Mouse (Mus musculus): ENCODE results near the gene Snap91. TPM values are rescaled to one million over a fixed set of nuclear protein-coding genes. Genes with fewer than 3 reads are reported as not detected.

Snap91 gene
- 100 to 1,000 TPM; 507 to 511 TPM for total RNA-seq (2021)
- long read RNA-seq, experiment 1, partial matches to known transcripts = 75 of 264 reads
- long read RNA-seq, experiment 1, other reads (novel, unspliced or antisense) = 189 of 264 reads
- long read RNA-seq, experiment 2, partial matches to known transcripts = 73 of 329 reads
- long read RNA-seq, experiment 2, other reads (novel, unspliced or antisense) = 256 of 329 reads

DNA sequence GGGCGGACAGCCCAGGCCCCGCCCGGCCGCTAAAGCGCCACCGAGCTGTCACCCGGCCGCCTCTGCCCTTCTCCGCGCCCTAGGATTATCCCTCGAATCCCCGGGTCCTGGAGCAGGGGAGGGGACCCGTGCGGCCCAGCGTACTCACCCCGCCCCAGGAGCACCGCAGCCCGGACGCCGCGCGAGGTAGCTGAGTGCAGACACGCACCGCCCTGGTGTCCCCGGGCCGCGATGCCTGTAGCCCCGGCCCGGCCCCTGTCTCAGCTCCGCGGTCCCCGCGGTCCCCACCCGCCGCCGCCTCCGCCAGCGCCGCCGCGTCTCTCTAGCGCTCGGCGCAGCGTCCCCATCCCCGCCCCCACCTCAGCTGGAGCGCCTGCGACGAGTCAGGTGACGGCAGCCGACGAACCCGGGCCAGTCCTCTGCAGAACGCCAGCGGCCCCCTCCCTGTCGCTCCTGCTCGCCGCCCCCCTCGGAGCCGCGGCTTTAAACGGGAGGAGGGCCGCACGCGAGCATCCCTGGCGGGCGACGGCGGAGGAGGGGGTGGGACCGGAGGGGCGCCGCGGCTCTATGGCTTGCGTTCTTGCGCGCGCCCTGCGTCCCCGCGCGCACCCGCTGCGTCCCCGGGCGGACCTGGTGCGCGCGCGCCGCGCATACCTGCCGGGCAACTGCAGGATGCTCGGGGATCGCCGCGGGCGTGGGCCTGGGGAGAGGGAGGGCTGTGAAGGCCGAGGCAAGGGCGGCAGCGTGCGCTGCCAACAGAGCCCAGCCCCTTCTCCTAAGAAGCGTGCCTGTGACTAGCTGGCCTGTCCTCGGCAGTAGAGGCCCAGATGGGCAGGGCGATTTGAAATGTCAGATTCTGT is at the start of gene Snap91:
Gene Snap91 (minus strand): TSS at position 542 of the 860 bp plus-strand sequence.
- DNase-seq (ENCODE audit: low spot score in 2 of 2) = peak; percentile 86 to 90

DNA sequence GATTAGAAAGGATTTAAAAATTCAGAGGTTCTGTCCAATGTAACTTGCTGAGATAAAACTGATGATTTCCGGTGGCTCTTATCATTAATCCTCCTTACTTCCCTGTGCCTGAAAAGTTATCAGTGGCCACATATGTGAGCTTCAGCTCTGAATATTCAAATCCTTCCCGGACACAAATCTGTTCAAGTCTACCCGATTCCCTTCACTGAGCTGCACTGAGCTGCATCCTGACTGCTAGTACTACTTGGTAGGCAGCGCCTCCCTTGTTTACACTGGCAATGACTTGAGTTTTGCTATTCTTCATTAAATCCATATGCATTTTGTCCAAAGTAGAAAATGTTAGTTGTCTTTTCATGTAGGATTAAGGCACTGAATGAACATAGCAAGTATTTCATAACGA is 46.1 kb upstream of the Snap91 start:
- no peak for DNase-seq (ENCODE audit: low spot score in 2 of 2)

DNA sequence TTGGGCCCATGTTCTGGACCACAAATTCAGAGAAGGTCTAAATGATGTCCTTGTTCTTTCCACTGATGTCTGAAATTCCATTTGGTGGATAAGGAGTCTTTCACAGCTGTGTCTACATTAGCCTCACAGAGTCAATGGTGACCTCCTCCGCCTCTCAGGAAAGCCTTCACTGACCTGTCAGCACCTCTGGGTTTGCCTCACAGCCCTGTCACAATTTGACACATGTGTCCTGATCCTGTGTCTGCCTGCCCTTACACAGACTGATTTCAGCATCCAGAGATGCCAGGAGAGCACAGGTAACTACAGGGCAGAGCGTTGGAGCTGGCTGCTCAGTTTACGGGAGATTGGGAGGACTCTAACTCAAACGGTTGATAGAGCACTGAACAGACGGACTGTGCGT is 45.2 kb upstream of the Snap91 start:
- no peak for DNase-seq (ENCODE audit: low spot score in 2 of 2)

DNA sequence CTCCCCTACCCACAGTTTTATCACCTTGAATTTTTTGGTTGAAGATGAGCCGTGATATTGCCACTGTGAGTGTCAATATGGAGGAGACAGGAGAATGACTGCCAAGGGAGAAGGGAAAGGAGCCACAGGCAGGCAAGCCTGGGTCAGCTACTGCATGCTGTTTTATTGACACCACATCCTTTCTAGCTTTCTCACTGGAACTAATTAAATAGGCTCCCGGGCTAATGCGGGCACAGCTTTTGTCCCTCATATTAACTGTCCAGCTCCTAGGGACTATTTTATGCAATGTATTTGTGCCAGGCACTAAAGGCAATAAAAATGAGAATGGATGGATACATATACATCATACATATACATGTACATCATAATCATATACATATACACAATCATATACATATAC is 42.0 kb upstream of the Snap91 start:
- no peak for DNase-seq (ENCODE audit: low spot score in 2 of 2)

DNA sequence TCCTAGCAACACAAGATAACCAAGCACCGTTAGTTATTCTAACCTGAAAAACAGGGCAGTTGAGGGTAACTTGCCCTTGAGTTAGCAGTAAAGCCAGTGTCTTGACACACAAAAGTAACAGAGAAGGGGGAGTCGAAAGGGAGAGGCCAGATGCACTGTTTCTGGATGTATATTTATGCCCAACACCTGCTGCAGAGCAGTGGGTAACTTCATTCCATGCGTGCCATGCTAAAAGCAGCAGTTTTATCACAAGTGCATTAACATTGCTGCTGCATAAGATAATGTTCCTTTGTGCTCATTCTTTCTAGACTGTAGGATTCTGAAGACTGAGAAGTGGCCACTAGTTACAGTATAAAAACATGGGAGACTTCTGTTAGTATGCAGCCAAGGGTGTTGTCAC is 36.1 kb upstream of the Snap91 start:
- DNase-seq (ENCODE audit: low spot score in 2 of 2) = no peak

DNA sequence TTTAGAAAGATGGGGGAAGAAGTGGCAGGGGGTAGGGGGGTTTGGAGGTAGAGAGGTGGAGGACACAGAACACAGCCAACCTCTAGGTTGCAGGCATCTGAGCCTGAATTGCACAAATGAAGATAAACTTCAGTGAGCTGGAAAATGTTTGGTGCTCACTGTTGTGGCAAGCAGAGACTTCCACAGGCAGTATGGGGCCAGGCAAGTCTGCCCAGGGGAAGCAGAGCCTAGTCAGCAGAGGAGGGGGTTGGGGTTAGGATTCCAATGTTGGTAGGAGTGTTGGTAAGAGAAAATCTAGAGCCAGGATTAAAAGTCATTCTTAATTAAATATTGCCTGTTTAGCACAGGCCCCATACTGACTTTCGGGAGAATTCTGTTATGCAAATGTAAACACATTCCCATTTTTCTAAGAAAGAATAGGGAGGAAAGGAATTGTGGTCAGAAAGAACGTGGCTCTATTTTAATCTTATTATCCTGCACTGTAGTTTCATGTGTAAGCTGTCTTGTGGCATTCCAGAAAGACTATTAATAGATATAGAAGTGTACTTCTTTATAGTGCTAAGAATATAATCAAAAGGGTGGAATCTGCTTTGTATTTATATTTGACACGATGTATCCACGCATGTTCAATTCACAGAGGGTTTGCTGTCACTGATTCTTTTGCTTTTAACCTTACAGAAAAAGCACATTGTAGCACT is 19.2 kb upstream of the Snap91 start:
- no peak for DNase-seq (ENCODE audit: low spot score in 2 of 2)

DNA sequence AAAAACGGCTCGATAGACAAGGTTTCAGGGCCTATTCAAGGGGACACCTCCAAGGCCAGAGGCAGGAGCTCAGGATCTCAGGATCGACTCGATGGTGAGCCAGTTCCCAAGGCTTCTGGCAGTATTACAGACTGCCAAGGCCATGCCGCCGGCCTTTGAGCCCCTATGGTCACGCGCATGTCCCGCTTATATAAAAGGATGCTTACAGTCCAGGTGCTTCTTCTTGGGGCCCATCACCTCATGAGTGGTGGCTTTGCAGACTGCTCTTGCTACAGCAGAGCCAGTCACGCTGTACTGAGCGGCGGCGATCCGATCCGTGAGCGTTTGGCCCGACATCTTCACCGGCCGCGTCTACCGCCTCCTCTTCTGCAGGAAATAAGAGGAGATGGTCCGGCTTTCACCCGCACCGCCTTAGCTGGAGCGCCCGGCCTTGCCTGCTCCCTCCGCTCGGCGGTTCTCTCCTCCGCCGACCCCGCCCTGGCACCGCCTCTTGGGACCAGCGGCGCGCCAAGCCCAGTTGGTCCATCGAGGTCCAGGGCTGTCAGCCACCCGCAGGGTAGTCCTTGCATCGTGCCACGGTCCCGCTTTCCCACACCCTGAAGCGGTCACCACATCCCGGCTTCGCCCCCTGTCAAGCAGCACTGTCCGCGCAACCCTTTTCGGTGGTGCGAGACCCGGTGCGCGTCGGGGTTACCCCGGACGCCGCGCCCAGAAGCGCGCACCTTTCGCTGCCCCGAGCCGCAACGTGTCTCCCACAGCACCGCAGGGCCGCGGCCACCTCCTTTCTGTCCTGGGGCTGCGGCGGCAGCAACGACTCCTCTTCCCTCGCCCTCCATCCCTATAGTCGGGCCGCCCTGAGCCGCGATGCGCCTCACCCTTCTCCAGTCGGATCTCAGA is 990 bp downstream of the Snap91 start:
- DNase-seq (ENCODE audit: low spot score in 2 of 2) = peak; percentile 45 to 54

DNA sequence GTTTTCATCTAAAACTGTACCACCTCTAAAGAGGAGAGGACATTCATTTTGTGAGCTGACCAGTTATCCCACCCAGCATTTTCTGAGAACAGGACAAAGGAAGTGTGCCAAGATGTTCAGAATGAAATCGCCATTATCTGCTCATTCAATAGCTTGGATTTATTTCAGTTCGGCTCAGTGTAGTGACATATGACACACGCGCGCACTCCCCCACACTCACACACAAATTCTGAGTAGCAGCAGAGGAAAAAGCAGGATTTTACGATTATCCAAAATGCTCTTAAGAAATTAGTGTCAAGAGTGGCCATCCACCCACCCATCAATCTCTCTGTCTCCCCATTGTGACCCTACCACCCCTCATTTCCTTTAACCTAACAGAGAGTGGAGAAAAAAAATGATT is 1.7 kb downstream of the Snap91 start:
- peak in 1 of 2 experiments; percentile 25 for DNase-seq (ENCODE audit: low spot score in 2 of 2)

DNA sequence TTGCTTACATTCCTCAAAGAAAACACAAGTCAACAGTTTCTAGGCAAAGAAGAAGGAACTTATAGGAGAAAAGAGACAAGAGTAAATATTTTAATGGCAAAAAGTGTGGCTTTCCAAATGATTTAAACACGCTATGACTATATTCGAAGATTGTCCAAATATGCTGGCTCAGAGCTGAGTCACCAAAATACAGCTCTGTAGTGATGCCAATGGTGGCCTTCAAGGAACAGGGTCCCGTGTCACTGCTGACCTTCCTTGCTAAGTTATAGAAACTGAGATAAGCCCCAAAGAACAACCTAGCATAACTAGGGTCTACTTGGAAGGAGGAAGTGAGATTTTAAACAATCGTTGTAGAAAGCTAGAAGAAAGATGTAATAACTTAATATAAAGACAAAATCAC is 6.8 kb downstream of the Snap91 start:
- no peak for DNase-seq (ENCODE audit: low spot score in 2 of 2)

DNA sequence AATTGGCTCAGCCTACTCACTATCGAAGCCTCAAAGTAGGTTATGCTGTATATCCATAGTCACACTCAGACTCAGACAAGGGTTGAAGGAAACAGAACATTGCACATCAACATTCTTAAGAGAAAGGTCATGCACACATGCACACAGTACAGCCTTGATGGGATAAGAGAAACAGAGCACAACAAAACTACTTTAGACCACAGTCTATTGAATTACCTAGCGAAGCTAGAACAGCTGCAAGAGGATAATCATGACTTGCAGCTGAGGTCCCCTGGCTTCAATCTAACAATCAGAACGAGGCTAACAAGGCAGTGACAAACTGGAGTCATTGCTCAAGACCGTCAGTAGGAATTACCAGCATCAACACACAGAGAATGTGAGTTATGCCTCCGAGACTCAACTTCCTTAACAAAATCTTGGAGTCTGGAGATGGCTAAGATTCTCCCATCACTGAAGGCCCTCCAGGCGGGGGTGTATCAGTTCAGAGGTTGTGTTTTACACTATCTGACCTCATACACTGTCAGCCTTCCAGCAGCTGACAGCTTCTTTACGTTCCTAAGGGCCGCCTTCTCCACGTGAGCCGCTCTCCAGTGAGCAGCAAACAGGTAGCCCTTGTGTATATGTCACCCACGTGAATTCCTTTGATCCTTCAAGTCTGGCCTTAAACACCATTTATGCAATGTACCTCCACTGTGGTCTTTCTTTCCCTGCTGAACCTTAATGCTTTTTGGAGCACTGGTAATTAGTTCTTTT is 10.7 kb downstream of the Snap91 start:
- DNase-seq (ENCODE audit: low spot score in 2 of 2) = no peak

DNA sequence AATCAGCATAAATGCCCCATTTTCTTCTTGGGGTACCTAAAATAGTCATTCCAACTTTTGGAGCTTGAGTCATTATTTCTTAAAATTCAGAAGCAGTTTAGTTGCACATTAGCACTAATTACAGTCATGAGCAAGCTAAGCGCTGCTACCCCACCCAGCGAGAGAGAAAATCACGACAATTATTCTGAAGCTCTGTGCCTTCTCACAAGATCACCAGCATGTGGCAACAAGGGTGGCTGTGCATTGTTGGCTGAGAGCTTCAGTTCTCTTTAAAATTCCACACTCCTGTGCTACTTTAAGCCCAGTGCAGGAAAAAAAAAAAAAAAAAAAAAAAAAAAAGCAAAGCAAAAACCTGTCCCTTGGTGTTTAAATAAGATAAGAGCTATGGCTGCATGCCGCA is 22.4 kb downstream of the Snap91 start:
- no peak for DNase-seq (ENCODE audit: low spot score in 2 of 2)

DNA sequence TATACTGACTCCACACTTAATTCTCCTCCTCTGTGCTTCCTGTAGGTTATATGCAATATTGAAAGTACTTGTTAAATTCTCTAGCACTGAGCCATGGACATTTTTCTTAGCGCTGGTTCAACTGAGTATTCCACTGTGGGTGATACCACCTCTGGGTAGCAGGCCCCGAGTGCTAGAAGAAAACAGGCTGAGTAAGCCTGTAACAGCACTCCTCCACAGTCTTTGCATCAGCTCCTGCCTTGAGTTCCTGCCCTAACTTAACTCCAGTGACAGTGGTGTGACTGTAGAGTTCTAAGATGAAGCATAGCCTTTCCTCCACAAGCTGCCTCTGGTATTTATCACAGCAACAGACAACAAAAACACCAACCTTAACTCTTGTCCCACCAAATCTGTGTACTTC is 22.8 kb downstream of the Snap91 start:
- DNase-seq (ENCODE audit: low spot score in 2 of 2) = no peak

DNA sequence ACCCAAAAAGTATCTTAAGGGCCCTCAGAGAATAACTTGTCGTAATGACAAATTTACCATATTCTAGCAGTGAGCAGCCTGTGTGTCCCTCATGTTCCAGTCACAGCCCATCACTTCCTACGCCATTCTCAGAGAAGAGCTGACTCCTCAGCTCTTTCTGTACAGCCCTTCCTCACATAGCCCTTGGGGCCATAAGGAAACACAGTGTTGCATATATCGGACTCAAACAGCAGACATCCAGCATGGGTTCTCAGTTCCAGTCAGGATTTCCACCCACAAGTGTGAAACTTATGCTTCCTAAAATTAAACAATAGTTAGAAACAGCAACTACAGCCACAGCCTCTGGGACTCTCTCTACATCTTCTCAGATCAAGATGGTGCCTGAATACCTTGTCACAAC is 27.6 kb downstream of the Snap91 start:
- no peak for DNase-seq (ENCODE audit: low spot score in 2 of 2)

DNA sequence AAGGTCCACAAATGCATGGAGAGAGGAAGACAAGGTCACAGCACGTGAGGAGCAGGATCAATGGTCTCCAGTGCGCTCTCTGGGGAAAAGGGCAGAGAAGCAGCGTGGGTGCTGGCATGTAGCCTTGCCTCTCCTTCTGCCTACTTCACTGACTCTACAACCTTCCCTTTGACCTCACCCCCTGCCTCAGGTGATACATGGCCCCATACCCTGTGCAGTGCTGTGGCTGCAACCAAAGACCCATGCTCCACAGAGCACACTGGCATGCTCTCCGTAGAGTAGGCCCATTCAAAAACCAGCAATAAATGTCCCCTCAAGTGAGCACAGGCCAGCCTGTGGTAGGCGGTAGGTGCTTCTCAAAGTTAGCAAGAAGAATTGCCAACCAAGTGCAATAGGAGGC is 28.8 kb downstream of the Snap91 start:
- no peak for DNase-seq (ENCODE audit: low spot score in 2 of 2)

DNA sequence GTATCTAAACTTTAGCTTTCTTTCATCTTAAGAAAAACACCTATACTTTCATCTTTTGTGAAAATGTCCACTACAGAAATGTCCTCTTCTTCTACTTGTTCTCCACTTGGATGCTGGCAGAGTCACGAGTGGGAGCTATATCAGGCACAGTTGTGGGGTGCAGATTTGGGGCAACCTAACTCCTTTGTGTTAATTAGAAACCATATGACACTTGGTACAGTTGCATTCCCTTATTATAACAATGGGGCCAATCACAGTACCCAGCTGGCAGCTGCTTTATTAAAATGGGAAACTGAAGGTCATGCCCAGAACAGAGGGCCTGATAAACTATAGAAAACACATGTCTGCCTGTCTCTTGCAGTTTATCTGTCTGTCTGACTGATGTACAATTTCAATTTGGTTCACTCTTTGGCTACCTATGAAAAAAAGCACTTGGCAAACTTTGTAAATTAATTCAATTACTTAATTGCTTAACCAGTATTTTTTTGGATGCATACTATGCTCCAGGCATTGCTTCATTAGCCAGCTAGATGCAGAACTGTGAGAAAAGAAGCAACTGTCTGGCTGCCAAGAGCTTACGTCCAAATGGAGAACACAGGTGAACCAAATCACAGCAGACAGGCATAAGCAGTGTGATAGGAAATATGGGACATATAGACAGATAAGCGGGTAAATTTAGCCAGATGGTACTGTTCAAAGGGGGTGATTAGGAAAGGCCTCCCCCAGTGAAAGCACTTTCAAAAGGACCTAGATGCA is 29.8 kb downstream of the Snap91 start:
- no peak for DNase-seq (ENCODE audit: low spot score in 2 of 2)

DNA sequence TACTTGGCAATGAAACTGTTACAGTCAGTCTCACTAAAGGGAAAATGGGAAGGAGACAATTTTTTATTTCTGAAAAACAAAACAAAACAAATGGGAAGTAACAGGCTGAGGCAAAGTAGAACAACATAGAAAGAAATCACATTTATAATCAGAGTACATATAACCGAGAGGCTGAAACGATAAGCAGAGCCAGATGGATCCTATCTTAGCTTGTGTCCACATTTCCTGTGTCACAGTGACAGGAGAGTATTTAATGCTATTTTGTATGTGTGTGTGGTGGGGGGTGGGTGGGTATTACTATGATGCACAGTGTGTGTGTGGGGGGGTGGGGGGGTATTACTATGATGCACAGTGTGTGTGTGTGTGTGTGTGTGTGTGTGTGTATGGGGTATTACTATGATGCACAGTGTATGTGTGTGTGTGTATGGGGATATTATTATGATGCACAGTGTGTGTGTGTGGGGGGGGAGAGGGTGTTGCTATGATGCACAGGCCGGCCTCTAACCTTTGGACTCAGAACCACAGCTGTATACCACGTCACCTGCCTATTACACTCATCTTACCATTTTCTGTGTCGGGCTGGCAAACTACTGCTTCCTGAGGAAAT is 36.6 kb downstream of the Snap91 start:
- DNase-seq (ENCODE audit: low spot score in 2 of 2) = no peak

DNA sequence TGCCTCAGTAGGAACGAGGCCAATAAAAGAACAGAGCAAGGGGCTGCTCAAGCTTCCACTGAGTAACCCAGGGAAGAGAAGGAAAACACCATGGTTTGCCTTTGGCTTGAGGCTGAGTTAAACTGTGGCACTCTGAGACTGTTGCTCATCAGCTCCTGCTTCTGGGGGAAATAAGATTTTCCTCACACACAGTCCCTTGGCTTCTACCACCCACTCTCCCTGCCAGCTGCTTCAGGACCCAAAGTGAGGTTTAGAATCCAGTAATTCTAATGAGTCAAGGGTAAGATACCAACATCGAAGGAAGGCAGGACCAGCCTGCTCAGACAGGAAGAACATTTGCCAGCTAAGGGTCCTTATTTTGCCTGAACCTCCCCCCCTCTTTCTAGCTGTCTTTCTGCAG is 50.7 kb downstream of the Snap91 start:
- DNase-seq (ENCODE audit: low spot score in 2 of 2) = peak in 1 of 2 experiments; percentile 29

DNA sequence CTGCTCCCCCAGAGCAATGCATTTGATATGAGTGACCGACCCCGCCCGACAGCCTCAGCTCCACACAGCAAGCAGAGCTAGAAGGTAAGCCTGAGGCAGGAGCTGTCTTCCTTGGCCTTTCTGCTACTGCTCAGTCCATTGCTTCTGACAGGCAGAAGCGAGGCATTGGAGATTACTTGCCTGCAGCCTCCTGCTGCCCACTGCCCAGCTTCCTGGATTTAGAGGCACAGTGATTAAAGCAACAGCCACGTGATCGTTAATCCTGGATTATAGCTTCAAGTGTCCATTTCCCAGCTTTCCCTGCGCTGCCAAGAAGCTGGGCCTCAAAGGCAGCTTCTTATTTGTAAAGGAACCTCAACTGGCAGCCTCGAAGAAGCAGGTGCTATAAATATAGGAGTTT is 51.4 kb downstream of the Snap91 start:
- DNase-seq (ENCODE audit: low spot score in 2 of 2) = no peak

DNA sequence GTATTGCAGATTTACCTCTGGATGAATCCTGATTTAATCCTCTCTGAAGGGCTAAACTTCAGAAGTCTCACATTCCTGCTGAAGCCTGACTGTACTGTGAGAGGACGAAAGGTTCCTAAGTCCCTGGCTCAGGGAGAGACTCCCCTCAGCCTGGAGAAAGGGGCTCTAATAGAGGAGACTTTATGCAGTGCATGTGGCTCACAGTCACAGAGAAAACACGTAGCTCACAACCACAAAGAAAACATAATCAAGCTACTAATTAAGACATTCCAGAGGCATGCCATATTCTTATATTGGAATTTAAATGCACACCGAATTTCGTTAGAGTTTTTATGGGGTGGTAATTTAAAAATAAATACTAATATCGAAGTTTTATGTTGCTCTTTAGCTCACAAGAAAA is 61.1 kb downstream of the Snap91 start:
- no peak for DNase-seq (ENCODE audit: low spot score in 2 of 2)

Measured in layer of hippocampus, postnatal 14 days (tissue).